Mouse (Mus musculus): ENCODE measurements around the gene Mast4. TPM values are rescaled to one million over a fixed set of nuclear protein-coding genes. Genes with fewer than 3 reads are reported as not detected.

The Mast4 gene
- polyA plus RNA-seq, 1 experiment from 2014 or later = 31.8 TPM

GRCm38 (mm10) chr13:102761410-102761809 lies 572.9 kb downstream of the Mast4 start:
- Histone ChIP-seq H3K27ac (no peak overlapping the region), H3K36me3 (peaks cover 36% of the 10 kb centered on the region), H3K27me3 (no peaks in the 10 kb centered on the region), H3K4me1 (no peaks in the 10 kb centered on the region), H3K4me3 (no peak overlapping the region), H3K9ac (no peak overlapping the region), H3K4me2 (no peak overlapping the region), H3K9me3 (no peaks in the 10 kb centered on the region)
- WGBS = 67% methylated on average over 9 of the region's 9 CpGs
- no peak for ATAC-seq (ENCODE audit: borderline replicate concordance, extremely low read depth, low FRiP score, low TSS enrichment)

GRCm38 (mm10) chr13:102758021-102758420 lies 576.3 kb downstream of the Mast4 start:
- Histone ChIP-seq H3K27ac (no peak overlapping the region), H3K9me3 (no peaks in the 10 kb centered on the region), H3K4me1 (no peaks in the 10 kb centered on the region), H3K4me3 (no peak overlapping the region), H3K27me3 (no peaks in the 10 kb centered on the region), H3K36me3 (peaks cover 25% of the 10 kb centered on the region), H3K9ac (no peak overlapping the region), H3K4me2 (no peak overlapping the region)
- ATAC-seq (ENCODE audit: borderline replicate concordance, extremely low read depth, low FRiP score, low TSS enrichment) = no peak
- 88% methylated on average over 6 of the region's 6 CpGs for WGBS

- no peak overlapping the region for H3K9ac ChIP-seq
- no peaks in the 10 kb centered on the region for H3K4me1 ChIP-seq
- no peak overlapping the region for H3K4me3 ChIP-seq
- peaks cover 30% of the 10 kb centered on the region for H3K36me3 ChIP-seq
- no peak overlapping the region for H3K27ac ChIP-seq
- no peak overlapping the region for H3K4me2 ChIP-seq
- no peaks in the 10 kb centered on the region for H3K9me3 ChIP-seq
- no peaks in the 10 kb centered on the region for H3K27me3 ChIP-seq
- WGBS = 82% methylated on average over 8 of the region's 8 CpGs
- no peak for ATAC-seq (ENCODE audit: borderline replicate concordance, extremely low read depth, low FRiP score, low TSS enrichment)
Observed at GRCm38 (mm10) chr13:102756071-102756470, 578.2 kb downstream of the Mast4 start.

- 92% methylated on average over 8 of the region's 8 CpGs for WGBS
- no peak overlapping the region for H3K27ac ChIP-seq
- no peak overlapping the region for H3K4me2 ChIP-seq
- H3K9ac ChIP-seq = no peak overlapping the region
- no peaks in the 10 kb centered on the region for H3K27me3 ChIP-seq
- no peaks in the 10 kb centered on the region for H3K4me1 ChIP-seq
- peaks cover 32% of the 10 kb centered on the region for H3K36me3 ChIP-seq
- no peak for ATAC-seq (ENCODE audit: borderline replicate concordance, extremely low read depth, low FRiP score, low TSS enrichment)
- H3K4me3 ChIP-seq = no peak overlapping the region
- H3K9me3 ChIP-seq = no peaks in the 10 kb centered on the region
Observed at GRCm38 (mm10) chr13:102755124-102755523, 579.2 kb downstream of the Mast4 start.

- Histone ChIP-seq H3K9ac (no peak overlapping the region), H3K27me3 (no peaks in the 10 kb centered on the region), H3K36me3 (peaks cover 35% of the 10 kb centered on the region), H3K4me2 (no peak overlapping the region), H3K27ac (no peak overlapping the region), H3K4me1 (no peaks in the 10 kb centered on the region), H3K4me3 (no peak overlapping the region), H3K9me3 (no peaks in the 10 kb centered on the region)
- 57% methylated on average over 19 of the region's 19 CpGs for WGBS
- ATAC-seq (ENCODE audit: borderline replicate concordance, extremely low read depth, low FRiP score, low TSS enrichment) = 0 out of 2 replicates have a peak, but pooled peaks have one; percentile 23
Observed at GRCm38 (mm10) chr13:102753714-102754556, 580.4 kb downstream of the Mast4 start.

GRCm38 (mm10) chr13:102749891-102750290 lies 584.4 kb downstream of the Mast4 start:
- H3K27ac ChIP-seq = no peak overlapping the region
- 78% methylated on average over 10 of the region's 10 CpGs for WGBS
- H3K4me3 ChIP-seq = no peak overlapping the region
- H3K27me3 ChIP-seq = no peaks in the 10 kb centered on the region
- H3K36me3 ChIP-seq = peaks cover 35% of the 10 kb centered on the region
- H3K4me1 ChIP-seq = no peaks in the 10 kb centered on the region
- H3K9ac ChIP-seq = no peak overlapping the region
- ATAC-seq (ENCODE audit: borderline replicate concordance, extremely low read depth, low FRiP score, low TSS enrichment) = no peak
- H3K9me3 ChIP-seq = no peaks in the 10 kb centered on the region
- no peak overlapping the region for H3K4me2 ChIP-seq

- no peak overlapping the region for H3K4me3 ChIP-seq
- no peak for ATAC-seq (ENCODE audit: borderline replicate concordance, extremely low read depth, low FRiP score, low TSS enrichment)
- no peak overlapping the region for H3K9ac ChIP-seq
- H3K4me2 ChIP-seq = no peak overlapping the region
- H3K27me3 ChIP-seq = no peaks in the 10 kb centered on the region
- H3K27ac ChIP-seq = no peak overlapping the region
- H3K36me3 ChIP-seq = peaks cover 35% of the 10 kb centered on the region
- H3K4me1 ChIP-seq = no peaks in the 10 kb centered on the region
- WGBS = 68% methylated on average over 6 of the region's 6 CpGs
- no peaks in the 10 kb centered on the region for H3K9me3 ChIP-seq
Observed at GRCm38 (mm10) chr13:102749194-102749593, 585.1 kb downstream of the Mast4 start.

GRCm38 (mm10) chr13:102746803-102747561 lies 587.3 kb downstream of the Mast4 start:
- Histone ChIP-seq H3K9ac (no peak overlapping the region), H3K4me1 (no peaks in the 10 kb centered on the region), H3K27me3 (no peaks in the 10 kb centered on the region), H3K27ac (no peak overlapping the region), H3K4me2 (no peak overlapping the region), H3K36me3 (peaks cover 39% of the 10 kb centered on the region), H3K9me3 (no peaks in the 10 kb centered on the region), H3K4me3 (no peak overlapping the region)
- ATAC-seq (ENCODE audit: borderline replicate concordance, extremely low read depth, low FRiP score, low TSS enrichment) = no peak
- WGBS = 75% methylated on average over 17 of the region's 17 CpGs

- H3K36me3 ChIP-seq = peaks cover 41% of the 10 kb centered on the region
- no peak overlapping the region for H3K4me2 ChIP-seq
- no peak overlapping the region for H3K9ac ChIP-seq
- 86% methylated on average over 9 of the region's 9 CpGs for WGBS
- no peak overlapping the region for H3K27ac ChIP-seq
- no peaks in the 10 kb centered on the region for H3K27me3 ChIP-seq
- ATAC-seq (ENCODE audit: borderline replicate concordance, extremely low read depth, low FRiP score, low TSS enrichment) = no peak
- no peaks in the 10 kb centered on the region for H3K9me3 ChIP-seq
- H3K4me1 ChIP-seq = no peaks in the 10 kb centered on the region
- H3K4me3 ChIP-seq = no peak overlapping the region
Observed at GRCm38 (mm10) chr13:102745626-102746342, 588.5 kb downstream of the Mast4 start.

GRCm38 (mm10) chr13:102745270-102745600 lies 589.1 kb downstream of the Mast4 start:
- H3K9ac ChIP-seq = no peak overlapping the region
- H3K9me3 ChIP-seq = no peaks in the 10 kb centered on the region
- H3K27me3 ChIP-seq = no peaks in the 10 kb centered on the region
- no peak overlapping the region for H3K4me3 ChIP-seq
- peaks cover 37% of the 10 kb centered on the region for H3K36me3 ChIP-seq
- 95% methylated on average over 3 of the region's 3 CpGs for WGBS
- 0 out of 2 replicates have a peak, but pooled peaks have one; percentile 27 for ATAC-seq (ENCODE audit: borderline replicate concordance, extremely low read depth, low FRiP score, low TSS enrichment)
- no peaks in the 10 kb centered on the region for H3K4me1 ChIP-seq
- no peak overlapping the region for H3K4me2 ChIP-seq
- H3K27ac ChIP-seq = no peak overlapping the region

- Histone ChIP-seq H3K4me3 (no peak overlapping the region), H3K4me2 (no peak overlapping the region), H3K4me1 (no peaks in the 10 kb centered on the region), H3K27ac (no peak overlapping the region), H3K9ac (no peak overlapping the region), H3K36me3 (peaks cover 39% of the 10 kb centered on the region), H3K27me3 (no peaks in the 10 kb centered on the region), H3K9me3 (no peaks in the 10 kb centered on the region)
- no peak for ATAC-seq (ENCODE audit: borderline replicate concordance, extremely low read depth, low FRiP score, low TSS enrichment)
- 69% methylated on average over 9 of the region's 9 CpGs for WGBS
Observed at GRCm38 (mm10) chr13:102744481-102745269, 589.6 kb downstream of the Mast4 start.
